Mouse (Mus musculus) megakaryocyte, embryonic 14.5 days (primary cell): ENCODE measurements at regions not wholly inside any gene's neighbourhood (a gene's known extent, or its start where the extent isn't known, plus 50 kb on each side); places are given as distances from the start of the nearest gene placed in this dataset.

Experiments used
- H3K27me3 ChIP-seq: replicated peaks from 2 replicates; pipeline ENCODE3; 2012; ENCODE audit warnings: inconsistent platforms
- H3K36me3 ChIP-seq: replicated peaks from 2 replicates; pipeline ENCODE3; 2012; ENCODE audit warnings: low read length, inconsistent platforms, mixed read lengths
- H3K4me1 ChIP-seq: 2 replicates; pipeline ENCODE4 v1.6.1; 2012; ENCODE audit warnings: inconsistent platforms
- H3K4me3 ChIP-seq: replicated peaks from 2 replicates; pipeline ENCODE3; 2012; ENCODE audit warnings: moderate library complexity, mild to moderate bottlenecking, inconsistent platforms
- H3K9me3 ChIP-seq: 2 replicates; pipeline ENCODE4 v1.6.1; 2012; ENCODE audit warnings: inconsistent platforms
- FLI1 ChIP-seq: IDR thresholded peaks from 2 replicates; pipeline ENCODE4 v1.6.1; 2012; ENCODE audit warnings: low read length, inconsistent platforms, mixed read lengths
- GATA1 ChIP-seq: IDR thresholded peaks from 3 replicates; pipeline ENCODE4 v1.6.1; 2012; ENCODE audit warnings: mixed read lengths, low read length, inconsistent platforms, borderline replicate concordance

GRCm38 (mm10) chr12:107690061-107690460, 201.6 kb downstream of the 3110018I06Rik start:
- H3K9me3 ChIP-seq, result peaks cover 69% of the 10 kb centered on the region
- no peaks in the 10 kb centered on the region for H3K27me3 ChIP-seq

GRCm38 (mm10) chr12:107693693-107694092, 205.3 kb downstream of the 3110018I06Rik start:
- no peaks in the 10 kb centered on the region for H3K4me1 ChIP-seq
- H3K4me3 ChIP-seq, result peak overlapping the region; percentile 33
- peaks cover 73% of the 10 kb centered on the region for H3K9me3 ChIP-seq
- H3K36me3 ChIP-seq, result no peaks in the 10 kb centered on the region
- H3K27me3 ChIP-seq, result no peaks in the 10 kb centered on the region
- TF ChIP-seq FLI1 (no peak), GATA1 (no peak)

More at GRCm38 (mm10) chr12:107690061-107690460, 201.6 kb downstream of the 3110018I06Rik start:
- Histone ChIP-seq H3K4me3 (no peak overlapping the region), H3K36me3 (no peaks in the 10 kb centered on the region), H3K4me1 (no peaks in the 10 kb centered on the region)
- no peak for TF ChIP-seq GATA1
- no peak for TF ChIP-seq FLI1

DNA sequence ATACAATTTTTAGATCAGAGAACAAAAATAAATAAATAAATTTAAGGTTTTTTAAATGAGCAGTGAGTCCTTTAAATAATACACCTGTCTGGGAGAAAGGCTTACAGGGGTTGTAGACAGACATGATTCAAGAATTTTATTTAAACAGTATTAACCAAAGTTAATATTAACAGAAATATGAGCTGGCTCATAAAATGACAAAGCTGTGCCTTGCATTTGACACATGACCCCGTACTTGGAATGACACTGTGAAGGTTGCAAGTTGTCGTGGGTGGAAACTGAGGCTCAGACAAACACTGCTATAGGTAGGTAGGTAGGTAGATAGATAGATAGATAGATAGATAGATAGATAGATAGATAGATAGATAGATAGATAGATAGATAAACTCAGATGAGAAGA, 206.6 kb downstream of the 3110018I06Rik start:
- TF ChIP-seq GATA1 (no peak), FLI1 (no peak)
- Histone ChIP-seq H3K4me3 (no peak overlapping the region), H3K9me3 (peaks cover 76% of the 10 kb centered on the region), H3K36me3 (no peaks in the 10 kb centered on the region), H3K4me1 (no peaks in the 10 kb centered on the region), H3K27me3 (no peaks in the 10 kb centered on the region)

DNA sequence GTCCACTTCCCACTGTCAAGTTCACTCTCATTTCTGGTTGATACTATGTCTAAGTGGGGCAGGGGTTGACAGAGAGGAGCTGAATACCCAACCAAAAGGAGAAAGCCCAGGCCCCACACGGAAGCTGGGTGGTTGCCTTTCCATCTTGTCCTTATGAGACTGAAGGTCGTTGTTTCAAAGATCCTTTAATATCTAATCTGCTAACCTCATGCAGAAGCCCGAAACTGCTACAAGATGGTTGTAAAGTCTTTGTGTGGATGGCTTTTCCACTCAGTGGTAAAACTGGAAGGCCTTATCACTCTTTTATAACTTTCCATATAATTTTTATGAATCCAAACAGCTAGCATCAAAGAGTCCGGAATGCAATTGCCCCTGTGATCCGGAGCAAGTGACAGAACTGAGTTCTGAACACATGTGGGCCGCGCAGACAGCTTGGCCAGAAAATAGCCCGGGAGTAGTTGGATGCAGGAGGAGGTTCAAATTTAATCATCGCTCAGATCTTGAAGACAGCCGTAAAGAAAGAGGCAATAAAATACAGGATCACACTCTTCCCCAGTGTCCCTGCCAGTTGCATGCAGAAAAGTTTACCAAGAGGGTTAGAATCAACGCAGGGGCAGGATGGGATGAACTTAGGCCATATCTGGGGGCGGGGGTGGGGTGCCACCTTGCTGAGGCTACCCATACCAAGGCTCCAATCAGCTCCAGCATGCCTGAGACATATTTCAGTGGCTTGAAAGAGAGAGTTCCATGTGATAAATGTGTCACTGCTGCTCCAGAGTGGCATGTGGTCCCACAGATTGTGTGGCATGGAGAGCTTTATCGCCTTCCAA, 207.2 kb downstream of the 3110018I06Rik start:
- Histone ChIP-seq H3K27me3 (no peaks in the 10 kb centered on the region), H3K4me3 (no peak overlapping the region), H3K9me3 (peaks cover 77% of the 10 kb centered on the region), H3K4me1 (no peaks in the 10 kb centered on the region), H3K36me3 (no peaks in the 10 kb centered on the region)
- TF ChIP-seq GATA1 (no peak), FLI1 (no peak)

DNA sequence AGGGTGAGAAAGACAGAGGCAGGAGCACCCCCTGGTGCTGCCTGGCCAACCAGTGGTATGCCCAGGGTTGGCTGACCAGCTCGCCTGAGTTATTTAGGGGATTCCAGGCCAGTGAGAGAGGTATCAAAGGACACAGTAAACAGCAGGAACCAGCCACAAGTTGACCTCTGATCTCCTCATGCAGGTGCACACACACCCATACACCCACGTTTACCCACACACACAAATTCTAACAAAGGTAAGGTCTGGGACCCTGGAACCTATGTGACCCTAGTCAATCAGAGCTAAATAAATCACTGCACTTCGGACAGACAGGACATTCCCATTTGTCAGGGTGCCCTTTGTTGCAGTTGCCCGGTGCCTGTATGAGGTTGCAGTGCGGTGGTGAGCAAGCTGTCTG, 211.9 kb downstream of the 3110018I06Rik start:
- Histone ChIP-seq H3K9me3 (peaks cover 95% of the 10 kb centered on the region), H3K27me3 (no peaks in the 10 kb centered on the region), H3K4me1 (no peaks in the 10 kb centered on the region), H3K4me3 (no peak overlapping the region), H3K36me3 (no peaks in the 10 kb centered on the region)
- no peak for TF ChIP-seq GATA1
- no peak for TF ChIP-seq FLI1

DNA sequence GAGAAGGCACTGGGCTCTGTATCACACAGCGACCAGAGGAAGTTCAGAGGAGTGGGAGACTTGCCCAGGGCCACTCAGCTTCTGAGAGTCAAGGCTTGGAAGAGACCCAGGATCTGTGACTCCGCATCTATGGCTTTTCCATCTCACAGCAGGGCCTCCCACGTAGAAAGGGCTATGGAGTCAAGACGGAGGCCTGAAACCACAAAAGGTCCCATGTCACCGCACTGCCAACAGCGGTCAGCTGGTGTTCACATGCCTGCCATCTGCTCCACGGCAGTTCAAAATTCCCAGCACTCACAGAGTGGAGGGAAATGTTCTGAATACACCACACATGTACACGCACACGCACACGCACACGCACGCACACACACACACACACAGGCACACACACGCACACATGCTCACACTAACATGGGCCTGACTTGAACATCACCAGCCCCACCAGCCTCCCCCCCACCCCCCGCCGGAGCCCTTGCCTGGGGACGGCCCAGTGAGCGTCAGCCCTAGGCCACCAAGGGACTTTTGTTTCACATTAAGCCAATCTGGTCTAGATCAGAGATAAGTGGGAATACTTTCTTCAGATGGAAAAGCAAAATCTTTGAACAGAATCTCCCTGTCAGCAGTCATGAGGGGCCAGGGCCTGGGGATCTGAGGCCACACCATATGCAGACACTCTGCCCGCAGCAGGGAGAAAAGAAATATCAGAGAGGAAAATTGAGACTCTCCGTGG, 212.6 kb downstream of the 3110018I06Rik start:
- Histone ChIP-seq H3K9me3 (peaks cover 96% of the 10 kb centered on the region), H3K4me3 (no peak overlapping the region), H3K36me3 (no peaks in the 10 kb centered on the region), H3K27me3 (no peaks in the 10 kb centered on the region), H3K4me1 (no peaks in the 10 kb centered on the region)
- no peak for TF ChIP-seq FLI1
- no peak for TF ChIP-seq GATA1

GRCm38 (mm10) chr12:107708812-107709211, 220.4 kb downstream of the 3110018I06Rik start:
- no peaks in the 10 kb centered on the region for H3K36me3 ChIP-seq
- H3K4me3 ChIP-seq, result peak overlapping the region; percentile 44
- no peaks in the 10 kb centered on the region for H3K27me3 ChIP-seq
- H3K4me1 ChIP-seq, result no peaks in the 10 kb centered on the region
- no peak for TF ChIP-seq FLI1
- TF ChIP-seq GATA1, result no peak
- H3K9me3 ChIP-seq, result peaks cover 94% of the 10 kb centered on the region

DNA sequence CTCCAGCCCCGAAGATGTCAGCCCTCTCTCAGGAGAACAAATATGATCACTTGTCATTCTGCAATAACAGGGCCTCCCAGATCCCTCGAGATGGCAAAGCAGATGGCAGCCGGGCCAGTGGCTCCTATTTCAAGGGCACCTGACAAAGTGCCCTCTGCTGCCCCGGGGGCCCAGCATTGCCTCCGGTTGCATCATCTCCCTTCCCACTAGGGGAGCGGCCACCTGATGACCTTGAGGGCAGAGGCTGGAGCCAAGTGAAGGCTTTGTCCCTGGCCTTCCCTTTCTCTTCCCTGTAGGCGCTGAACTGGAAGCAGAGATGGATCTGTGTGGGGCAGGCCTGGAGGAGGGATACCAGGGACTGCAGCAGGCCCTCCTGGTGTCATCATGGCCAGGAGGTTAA, 222.6 kb downstream of the 3110018I06Rik start:
- Histone ChIP-seq H3K36me3 (no peaks in the 10 kb centered on the region), H3K4me1 (no peaks in the 10 kb centered on the region), H3K27me3 (no peaks in the 10 kb centered on the region), H3K4me3 (peak overlapping the region; percentile 1), H3K9me3 (peaks cover 81% of the 10 kb centered on the region)
- TF ChIP-seq FLI1 (no peak), GATA1 (no peak)

GRCm38 (mm10) chr12:107711675-107712074, 223.2 kb downstream of the 3110018I06Rik start:
- Histone ChIP-seq H3K4me3 (peak overlapping the region; percentile 29), H3K4me1 (no peaks in the 10 kb centered on the region), H3K9me3 (peaks cover 81% of the 10 kb centered on the region), H3K27me3 (no peaks in the 10 kb centered on the region), H3K36me3 (no peaks in the 10 kb centered on the region)
- no peak for TF ChIP-seq GATA1
- no peak for TF ChIP-seq FLI1

DNA sequence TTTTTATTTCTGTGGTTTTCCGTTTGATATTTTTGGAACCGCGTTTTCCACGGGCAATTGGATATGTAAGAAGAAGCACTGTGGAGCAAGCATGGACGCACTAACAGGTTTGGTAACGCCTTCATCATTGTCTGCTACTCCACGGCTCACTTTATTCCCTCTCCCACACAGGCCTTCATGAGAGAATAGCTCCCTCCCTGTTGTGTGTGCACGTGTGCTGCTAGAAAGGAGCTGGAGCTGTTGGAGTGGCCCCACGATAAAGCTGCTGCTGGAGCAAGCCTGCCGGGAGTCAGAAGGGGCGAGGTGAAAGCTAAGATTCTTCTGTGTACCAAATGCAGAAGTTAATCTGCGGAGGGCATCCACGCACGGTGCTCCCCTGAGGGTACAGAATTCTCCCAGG, 224.8 kb downstream of the 3110018I06Rik start:
- TF ChIP-seq GATA1 (no peak), FLI1 (no peak)
- H3K27me3 ChIP-seq, result no peaks in the 10 kb centered on the region
- H3K36me3 ChIP-seq, result no peaks in the 10 kb centered on the region
- H3K9me3 ChIP-seq, result peaks cover 78% of the 10 kb centered on the region
- H3K4me3 ChIP-seq, result no peak overlapping the region
- no peaks in the 10 kb centered on the region for H3K4me1 ChIP-seq

DNA sequence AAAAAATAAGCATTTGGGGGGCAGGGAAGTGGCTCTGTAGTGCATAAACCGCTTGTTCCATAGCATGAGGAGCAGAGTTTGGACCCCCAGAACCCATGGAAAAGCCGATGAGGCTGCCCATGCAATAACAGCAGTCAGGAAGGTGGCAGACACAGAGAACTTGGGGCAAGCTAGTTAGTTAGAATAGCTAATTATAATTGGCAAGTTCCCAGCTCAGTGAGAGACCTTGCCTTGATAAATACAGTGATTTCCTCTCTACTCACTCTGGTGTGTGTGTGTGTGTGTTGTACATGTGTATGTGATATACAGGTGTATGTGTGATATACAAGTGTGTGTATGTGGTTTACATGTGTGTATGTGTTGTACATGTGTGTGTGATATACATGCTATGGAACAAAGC, 226.4 kb downstream of the 3110018I06Rik start:
- Histone ChIP-seq H3K4me1 (no peaks in the 10 kb centered on the region), H3K9me3 (peaks cover 79% of the 10 kb centered on the region), H3K27me3 (no peaks in the 10 kb centered on the region), H3K36me3 (no peaks in the 10 kb centered on the region), H3K4me3 (no peak overlapping the region)
- TF ChIP-seq FLI1 (no peak), GATA1 (no peak)
